In genomic region chr9:103413457-103413856, GRCm38 (mm10) we compare ENCODE assay signal across 11 mouse cellular contexts.
"Had no signal": no experiment of that assay in that cellular context is flagged by ENCODE, and none has a peak within 500 bp of the region (broad histone marks: within the 10 kb centered on the region; RNA-seq: fewer than 3 reads in every experiment).

No protein-coding gene starts in this region.

- H3K4me1 ChIP-seq: liver, embryonic 12.5 days had no signal

- ATAC-seq: liver, embryonic 12.5 days; midbrain, embryonic 16.5 days had no signal

- H3K4me3 ChIP-seq: limb, embryonic 15.5 days; liver, embryonic 12.5 days; midbrain, embryonic 12.5 days; neural tube, embryonic 13.5 days; stomach, embryonic 15.5 days had no signal

- H3K36me3 ChIP-seq: limb, embryonic 15.5 days; liver, embryonic 12.5 days; midbrain, embryonic 12.5 days; neural tube, embryonic 13.5 days; stomach, embryonic 15.5 days had no signal

- H3K27ac ChIP-seq: limb, embryonic 15.5 days; liver, embryonic 12.5 days; midbrain, embryonic 12.5 days; neural tube, embryonic 13.5 days; stomach, embryonic 15.5 days had no signal

- H3K9me3 ChIP-seq: limb, embryonic 15.5 days; liver, embryonic 12.5 days; midbrain, embryonic 12.5 days; neural tube, embryonic 13.5 days; stomach, embryonic 15.5 days had no signal

- H3K4me2 ChIP-seq: limb, embryonic 15.5 days; liver, embryonic 12.5 days; midbrain, embryonic 12.5 days; neural tube, embryonic 13.5 days; stomach, embryonic 15.5 days had no signal

- DNase-seq: kidney, postnatal 10 days; kidney, postnatal 4 days; left cerebral cortex, postnatal 4 days; retina, postnatal 1 day; thymus, postnatal 36 days had no signal

- H3K27me3 ChIP-seq: limb, embryonic 15.5 days; liver, embryonic 12.5 days; midbrain, embryonic 12.5 days; neural tube, embryonic 13.5 days; stomach, embryonic 15.5 days had no signal

- H3K9ac ChIP-seq: limb, embryonic 15.5 days; liver, embryonic 12.5 days; midbrain, embryonic 12.5 days; neural tube, embryonic 13.5 days; stomach, embryonic 15.5 days had no signal
